Mouse (Mus musculus): ENCODE measurements around the gene Dpy30. TPM values are rescaled to one million over a fixed set of nuclear protein-coding genes. Genes with fewer than 3 reads are reported as not detected.
A peak's percentile ranks its signal among the peaks of the same experiment; 100 is the strongest.
"Not testable (repeated sequence)": the region's sequence is repeated elsewhere in the genome, so short reads cannot be mapped to it uniquely, and the experiment has no call there.

Dpy30 gene
- 198 and 225 TPM in 2 replicates for polyA plus RNA-seq (2015; fragmentation: Nextera tagmentation; extraction: Ambion mirVana)

DNA sequence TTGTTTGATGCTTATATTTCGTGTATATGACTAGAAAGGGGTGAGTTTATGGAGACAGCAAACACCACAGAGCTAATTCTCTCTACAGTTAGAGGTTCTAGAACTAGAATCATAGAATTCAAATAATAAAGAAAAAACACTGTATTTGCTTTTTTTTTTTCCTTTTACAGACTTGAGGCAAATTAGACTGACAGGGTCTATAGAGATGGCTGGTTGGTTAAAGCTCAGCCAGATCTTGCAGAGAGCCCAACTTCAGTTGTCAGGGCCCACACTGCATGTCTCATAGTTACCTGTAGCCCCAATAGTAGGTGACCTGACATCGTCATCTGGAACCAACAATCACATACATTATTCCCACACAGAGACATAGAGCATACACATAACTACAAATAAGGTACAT, at the start of gene Dpy30:
TSS of gene Dpy30 (minus strand) at position 101 of the 400 bp plus-strand sequence.
- WGBS (ENCODE audit: insufficient replicate concordance), result 62% methylated on average over 2 of the region's 2 CpGs
- no peak within 1 kb of the TSS for H3K27ac ChIP-seq
- DNase-seq, result no peak
- no peak within 1 kb of the TSS for H3K4me3 ChIP-seq (replicated peaks)
- no peak for ATAC-seq (ENCODE audit: low read depth)
- H3K27me3 ChIP-seq, result no peaks in the 10 kb centered on the region
- no peak within 1 kb of the TSS for H3K9ac ChIP-seq
- no peaks in the 10 kb centered on the region for H3K9me3 ChIP-seq (replicated peaks)
- H3K4me1 ChIP-seq (replicated peaks), result no peaks in the 10 kb centered on the region
- no peaks in the 10 kb centered on the region for H3K36me3 ChIP-seq
- H3K4me2 ChIP-seq, result no peak within 1 kb of the TSS

DNA sequence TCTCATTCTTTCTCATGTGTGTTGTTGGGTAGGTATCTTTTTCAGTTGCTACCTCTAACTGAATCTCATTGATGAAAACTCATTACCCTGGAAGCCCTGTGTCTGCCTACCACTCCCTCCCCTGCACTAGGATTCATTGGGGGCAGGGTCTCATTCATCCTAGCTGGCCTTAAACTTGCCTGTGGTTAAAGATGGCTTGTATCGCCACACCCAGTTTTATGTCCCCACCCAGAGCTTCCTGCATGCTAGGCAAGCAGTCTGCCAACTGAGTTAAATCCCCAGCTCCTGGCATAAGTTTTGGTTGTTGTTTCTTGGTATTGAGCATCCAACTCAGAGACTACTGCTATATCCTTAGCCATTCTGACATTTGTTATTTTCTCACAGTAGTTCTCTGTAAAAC, 39.8 kb upstream of the Dpy30 start:
- WGBS (ENCODE audit: insufficient replicate concordance), result 27% methylated on average over 1 of the region's 1 CpGs
- H3K9me3 ChIP-seq (replicated peaks), result no peaks in the 10 kb centered on the region
- H3K4me2 ChIP-seq, result no peak overlapping the region
- H3K4me1 ChIP-seq (replicated peaks), result peaks cover 6% of the 10 kb centered on the region
- H3K36me3 ChIP-seq, result peaks cover 23% of the 10 kb centered on the region
- DNase-seq (no peak), ATAC-seq (ENCODE audit: low read depth) (no peak)
- H3K27me3 ChIP-seq, result no peaks in the 10 kb centered on the region
- H3K27ac ChIP-seq, result no peak overlapping the region
- H3K9ac ChIP-seq, result no peak overlapping the region
- H3K4me3 ChIP-seq (replicated peaks), result no peak overlapping the region

DNA sequence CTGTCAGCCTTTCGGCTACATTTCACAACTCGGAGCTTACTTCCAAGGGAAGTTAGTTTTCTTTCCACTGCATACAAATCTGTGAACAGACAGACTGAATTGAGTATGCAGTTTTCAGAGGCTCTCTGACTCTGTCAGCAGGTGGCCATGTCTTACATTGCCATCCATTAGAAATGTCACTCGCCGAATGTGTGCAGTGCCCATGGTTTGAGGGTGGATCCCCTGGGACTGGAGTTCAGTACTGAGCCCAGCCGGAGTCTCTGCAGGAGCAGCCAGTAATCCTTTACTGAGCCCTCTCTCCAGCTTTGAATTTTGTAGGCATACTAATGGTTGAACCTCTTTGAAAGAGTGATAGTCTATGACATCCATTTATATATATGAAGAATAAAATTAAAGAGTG, 17.4 kb upstream of the Dpy30 start:
- ATAC-seq (ENCODE audit: low read depth) (no peak), DNase-seq (no peak)
- Histone ChIP-seq H3K36me3 (no peaks in the 10 kb centered on the region), H3K4me2 (peak overlapping the region; percentile 91), H3K9me3 (replicated peaks) (no peaks in the 10 kb centered on the region), H3K27ac (no peak overlapping the region), H3K4me3 (replicated peaks) (0 out of 2 replicates have a peak overlapping the region, but pooled peaks have one; percentile 97), H3K4me1 (replicated peaks) (peaks cover 39% of the 10 kb centered on the region), H3K9ac (peak overlapping the region; percentile 37; the same call in 1 of the 2 replicates), H3K27me3 (no peaks in the 10 kb centered on the region)
- WGBS (ENCODE audit: insufficient replicate concordance), result 76% methylated on average over 5 of the region's 5 CpGs

DNA sequence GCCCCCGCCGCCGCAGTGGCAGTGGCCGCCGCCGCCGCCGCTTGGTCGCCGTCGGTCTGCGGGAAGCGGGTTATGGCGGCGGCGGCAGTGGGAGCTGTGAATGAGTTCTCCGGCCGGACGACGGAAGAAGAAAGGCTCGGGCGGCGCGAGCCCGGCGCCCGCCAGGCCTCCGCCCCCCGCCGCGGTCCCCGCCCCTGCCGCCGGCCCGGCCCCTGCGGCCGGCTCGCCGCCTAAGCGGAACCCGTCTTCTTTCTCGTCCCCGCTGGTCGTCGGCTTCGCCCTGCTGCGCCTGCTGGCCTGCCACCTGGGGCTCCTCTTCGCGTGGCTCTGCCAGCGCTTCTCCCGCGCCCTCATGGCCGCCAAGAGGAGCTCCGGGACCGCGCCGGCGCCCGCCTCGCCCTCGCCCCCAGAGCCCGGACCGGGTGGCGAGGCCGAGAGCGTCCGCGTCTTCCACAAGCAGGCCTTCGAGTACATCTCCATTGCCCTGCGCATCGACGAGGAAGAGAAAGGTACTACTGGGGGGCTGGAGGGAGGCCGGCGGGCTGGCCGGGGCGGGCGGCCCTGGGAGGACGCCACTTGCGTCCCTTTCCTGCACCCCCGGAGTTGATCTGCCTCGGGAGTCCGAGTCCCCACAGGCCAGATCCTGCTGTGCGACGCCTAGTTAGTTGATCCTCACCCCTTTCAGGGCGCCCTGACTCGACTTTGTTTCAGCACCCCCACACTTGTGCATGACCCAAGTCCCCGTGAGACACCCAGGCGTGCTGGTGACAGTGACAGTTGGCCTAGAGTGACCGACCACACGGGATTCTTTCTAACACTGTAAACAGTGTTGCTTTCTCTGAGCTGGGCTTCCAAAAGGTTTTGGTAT, 15.4 kb upstream of the Dpy30 start, which contains the start of gene Spast:
TSS of gene Spast (plus strand) at position 51 of the 868 bp plus-strand sequence.
- under 1% methylated on average over 74 of the region's 90 CpGs for WGBS (ENCODE audit: insufficient replicate concordance)
- Histone ChIP-seq H3K27me3 (no peaks in the 10 kb centered on the region), H3K9ac (peak within 1 kb of the TSS; percentile 98), H3K36me3 (no peaks in the 10 kb centered on the region), H3K27ac (peak within 1 kb of the TSS; percentile 95), H3K4me1 (replicated peaks) (peaks cover 39% of the 10 kb centered on the region), H3K9me3 (replicated peaks) (no peaks in the 10 kb centered on the region), H3K4me2 (peak within 1 kb of the TSS; percentile 91), H3K4me3 (replicated peaks) (peak within 1 kb of the TSS; percentile 97)
- peak; percentile 87 for ATAC-seq (ENCODE audit: low read depth)
- DNase-seq, result peak; percentile 67

DNA sequence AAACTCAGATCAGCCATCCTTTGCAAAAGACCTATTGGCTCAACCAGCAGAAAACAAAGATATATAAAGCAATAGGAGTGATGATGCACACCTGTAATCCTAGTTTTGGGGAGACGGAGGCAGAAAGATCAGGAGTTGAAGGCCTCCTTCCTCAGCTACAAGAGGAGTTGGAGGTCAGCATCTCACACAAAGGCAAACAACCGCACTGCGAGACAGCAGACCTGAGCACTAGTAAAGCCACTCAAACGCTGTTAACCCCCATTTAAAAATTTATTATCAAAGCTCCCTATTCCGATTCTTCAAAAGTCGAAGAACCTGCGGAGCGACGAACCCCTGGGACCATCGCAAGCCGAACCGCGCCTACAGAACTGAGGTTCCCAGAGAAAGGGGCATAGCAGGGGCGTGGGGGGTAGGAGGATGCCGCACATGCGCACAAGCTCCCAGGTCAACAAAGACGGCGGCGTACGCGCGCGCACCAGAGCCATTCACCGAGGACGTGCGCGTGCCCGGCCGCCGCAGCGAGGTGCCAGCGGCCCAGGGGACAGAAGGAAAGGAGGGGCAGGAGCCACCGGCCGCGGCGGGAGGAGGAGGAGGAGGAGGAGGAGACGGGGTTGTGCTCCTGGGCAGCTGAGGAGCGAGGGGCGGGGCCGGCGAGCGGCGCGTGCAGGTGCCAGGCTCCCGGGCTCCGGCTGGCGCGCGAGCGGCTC, 14.6 kb upstream of the Dpy30 start:
- H3K4me2 ChIP-seq, result peak overlapping the region; percentile 91
- under 1% methylated on average over 47 of the region's 50 CpGs for WGBS (ENCODE audit: insufficient replicate concordance)
- H3K27me3 ChIP-seq, result no peaks in the 10 kb centered on the region
- H3K36me3 ChIP-seq, result no peaks in the 10 kb centered on the region
- no peaks in the 10 kb centered on the region for H3K9me3 ChIP-seq (replicated peaks)
- peak overlapping the region; percentile 95 for H3K27ac ChIP-seq
- DNase-seq (peak; percentile 91), ATAC-seq (ENCODE audit: low read depth) (peak; percentile 96)
- peak overlapping the region; percentile 98 for H3K9ac ChIP-seq
- H3K4me3 ChIP-seq (replicated peaks), result peak overlapping the region; percentile 97
- peaks cover 39% of the 10 kb centered on the region for H3K4me1 ChIP-seq (replicated peaks)

DNA sequence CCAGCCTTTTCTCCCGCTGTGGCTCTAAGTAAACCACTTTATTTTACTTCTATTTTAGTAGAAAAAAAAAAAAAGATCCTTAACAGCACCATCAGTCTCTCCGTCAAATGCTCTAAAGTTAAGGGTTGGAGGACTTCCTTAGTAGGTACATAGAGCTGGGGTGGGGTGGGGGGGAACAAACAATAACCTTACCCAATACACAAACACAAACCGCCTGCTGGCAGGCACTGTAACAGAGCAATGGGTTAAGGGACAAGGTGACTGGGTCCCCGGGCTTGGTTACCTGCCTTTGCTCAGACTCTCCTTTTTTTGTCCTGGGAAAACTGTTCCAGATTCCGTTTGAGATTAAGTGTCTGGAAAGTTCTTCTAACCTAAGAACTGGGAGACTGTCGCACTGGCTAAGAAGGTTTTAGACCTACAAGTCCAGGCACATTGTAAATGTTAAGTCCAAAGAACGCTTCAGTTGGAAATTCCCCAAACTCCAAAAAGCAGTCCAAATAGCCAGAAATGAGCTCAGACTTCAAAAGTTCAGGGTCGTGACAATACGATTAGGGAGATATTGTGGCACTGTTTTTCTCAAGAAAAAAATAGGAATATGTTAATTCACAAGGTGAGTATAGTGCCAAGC, 7.4 kb upstream of the Dpy30 start:
- Histone ChIP-seq H3K4me1 (replicated peaks) (no peaks in the 10 kb centered on the region), H3K4me3 (replicated peaks) (no peak overlapping the region), H3K9me3 (replicated peaks) (no peaks in the 10 kb centered on the region), H3K27me3 (no peaks in the 10 kb centered on the region), H3K9ac (no peak overlapping the region), H3K4me2 (no peak overlapping the region), H3K27ac (0 out of 2 replicates have a peak overlapping the region, but pooled peaks have one; percentile 10), H3K36me3 (no peaks in the 10 kb centered on the region)
- DNase-seq (no peak), ATAC-seq (ENCODE audit: low read depth) (0 out of 2 replicates have a peak, but pooled peaks have one; percentile 57)
- 60% methylated on average over 9 of the region's 9 CpGs for WGBS (ENCODE audit: insufficient replicate concordance)

DNA sequence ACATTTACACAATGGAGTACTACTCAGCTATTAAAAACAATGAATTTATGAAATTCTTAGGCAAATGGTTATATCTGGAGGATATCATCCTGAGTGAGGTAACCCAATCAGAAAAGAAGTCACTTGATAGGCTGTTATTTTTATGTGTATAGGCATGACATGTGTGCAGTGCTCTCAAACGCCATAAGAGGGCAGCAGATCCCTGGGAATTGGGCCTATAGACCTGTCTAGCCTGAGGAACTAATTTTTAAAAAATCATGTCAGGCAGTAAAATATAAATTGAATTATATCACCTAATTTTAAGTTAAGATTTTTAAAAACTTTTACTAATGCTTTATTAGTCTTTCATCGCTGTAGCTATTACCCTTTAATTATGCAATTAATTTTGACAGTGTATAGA, 4.4 kb upstream of the Dpy30 start:
- not testable (repeated sequence) for H3K27me3 ChIP-seq; H3K36me3 ChIP-seq; H3K4me2 ChIP-seq; H3K9me3 ChIP-seq (replicated peaks); H3K27ac ChIP-seq; H3K9ac ChIP-seq; H3K4me3 ChIP-seq (replicated peaks); H3K4me1 ChIP-seq (replicated peaks)
- 42% methylated on average over 2 of the region's 2 CpGs for WGBS (ENCODE audit: insufficient replicate concordance)
- peak; percentile 60; the same call in 1 of the 2 replicates for ATAC-seq (ENCODE audit: low read depth)
- DNase-seq, result peak; percentile 44

DNA sequence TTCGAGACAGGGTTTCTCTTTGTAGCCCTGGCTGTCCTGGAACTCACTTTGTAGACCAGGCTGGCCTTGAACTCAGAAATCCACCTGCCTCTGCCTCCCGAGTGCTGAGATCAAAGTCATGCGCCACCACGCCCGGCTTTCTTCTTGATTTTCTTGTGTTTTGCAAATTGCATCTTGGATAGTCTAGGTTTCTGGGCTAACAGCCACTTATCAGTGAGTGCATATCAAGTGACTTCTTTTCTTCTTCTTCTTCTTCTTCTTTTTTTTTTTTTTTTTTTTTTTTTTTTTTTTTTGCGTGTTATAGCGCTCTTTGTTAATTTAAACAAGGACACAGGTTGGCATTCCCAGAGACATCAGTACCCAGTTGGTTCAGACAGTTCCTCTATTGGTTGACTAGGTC, 3.5 kb upstream of the Dpy30 start:
- not testable (repeated sequence) for H3K9me3 ChIP-seq (replicated peaks); H3K4me2 ChIP-seq; H3K4me1 ChIP-seq (replicated peaks)

DNA sequence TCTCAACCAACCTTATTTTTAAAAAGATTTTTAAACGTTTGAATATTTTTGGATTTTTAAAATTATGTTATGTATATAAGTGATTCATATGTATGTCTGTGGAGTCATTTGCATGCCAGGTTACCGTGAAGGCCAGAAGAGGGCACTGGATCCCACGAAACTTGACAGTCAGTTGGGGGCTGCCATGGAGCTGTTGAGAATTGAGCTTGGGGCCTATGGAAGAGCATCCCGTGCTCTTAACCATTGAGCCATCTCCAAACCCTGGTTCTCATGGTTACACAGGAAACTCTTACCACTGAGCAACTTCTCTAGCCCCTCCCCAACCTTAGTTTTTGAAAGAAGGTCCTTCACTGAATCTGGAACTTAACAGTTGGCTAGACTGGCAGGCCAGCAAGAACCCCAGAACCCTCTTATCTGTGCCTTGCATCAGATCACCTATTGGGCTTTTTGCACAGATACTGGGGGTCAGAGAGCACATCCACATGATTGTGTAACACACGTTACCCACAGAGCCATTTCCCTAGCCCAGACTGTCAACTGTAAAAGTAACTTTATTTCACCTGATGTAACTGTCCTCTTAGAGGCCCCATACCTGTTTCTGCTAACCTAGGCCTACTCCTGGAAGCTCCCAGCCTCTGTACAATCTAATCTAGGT, 1.2 kb downstream of the Dpy30 start:
- WGBS (ENCODE audit: insufficient replicate concordance), result 43% methylated on average over 5 of the region's 5 CpGs
- H3K4me2 ChIP-seq, result no peak overlapping the region
- no peaks in the 10 kb centered on the region for H3K36me3 ChIP-seq
- H3K4me3 ChIP-seq (replicated peaks), result no peak overlapping the region
- H3K27me3 ChIP-seq, result no peaks in the 10 kb centered on the region
- no peaks in the 10 kb centered on the region for H3K4me1 ChIP-seq (replicated peaks)
- no peaks in the 10 kb centered on the region for H3K9me3 ChIP-seq (replicated peaks)
- H3K9ac ChIP-seq, result no peak overlapping the region
- DNase-seq, result no peak
- H3K27ac ChIP-seq, result no peak overlapping the region
- ATAC-seq (ENCODE audit: low read depth), result 0 out of 2 replicates have a peak, but pooled peaks have one; percentile 16

More for the DNA sequence above, 3.5 kb upstream of the Dpy30 start:
- H3K27me3 ChIP-seq; DNase-seq; H3K9ac ChIP-seq; ATAC-seq (ENCODE audit: low read depth); H3K4me3 ChIP-seq (replicated peaks); H3K36me3 ChIP-seq; H3K27ac ChIP-seq: not testable (repeated sequence)
- WGBS (ENCODE audit: insufficient replicate concordance), result 77% methylated on average over 7 of the region's 7 CpGs

DNA sequence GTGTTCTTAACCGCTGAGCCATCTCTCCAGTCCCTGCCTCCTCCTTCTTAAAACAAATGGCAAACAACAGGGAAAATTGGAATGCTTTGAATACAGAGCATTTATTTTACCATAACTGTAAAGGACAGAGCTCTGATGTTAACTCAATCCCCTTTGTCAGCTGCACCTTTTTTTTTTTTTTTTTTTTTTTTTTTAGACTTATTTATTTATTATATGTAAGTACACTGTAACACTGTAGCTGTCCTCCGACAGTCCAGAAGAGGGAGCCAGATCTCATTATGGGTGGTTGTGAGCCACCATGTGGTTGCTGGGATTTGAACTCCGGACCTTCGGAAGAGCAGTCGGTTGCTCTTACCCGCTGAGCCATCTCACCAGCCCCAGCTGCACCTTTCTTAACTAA, 5.0 kb downstream of the Dpy30 start:
- H3K9ac ChIP-seq, result no peak overlapping the region
- H3K9me3 ChIP-seq (replicated peaks), result no peaks in the 10 kb centered on the region
- no peaks in the 10 kb centered on the region for H3K27me3 ChIP-seq
- H3K4me2 ChIP-seq, result no peak overlapping the region
- H3K4me1 ChIP-seq (replicated peaks), result peaks cover 25% of the 10 kb centered on the region
- DNase-seq (no peak), ATAC-seq (ENCODE audit: low read depth) (no peak)
- WGBS (ENCODE audit: insufficient replicate concordance), result 88% methylated on average over 6 of the region's 6 CpGs
- H3K4me3 ChIP-seq (replicated peaks), result no peak overlapping the region
- peaks cover 9% of the 10 kb centered on the region; the same call in 1 of the 2 replicates for H3K36me3 ChIP-seq
- no peak overlapping the region for H3K27ac ChIP-seq
